Mouse (Mus musculus): ENCODE results near the gene Olfr427. TPM values are rescaled to one million over a fixed set of nuclear protein-coding genes. Genes with fewer than 3 reads are reported as not detected.
A peak's percentile ranks its signal among the peaks of the same experiment; 100 is the strongest.

The Olfr427 gene
- polyA plus RNA-seq, 1 experiment from 2014 or later, result not detected

DNA sequence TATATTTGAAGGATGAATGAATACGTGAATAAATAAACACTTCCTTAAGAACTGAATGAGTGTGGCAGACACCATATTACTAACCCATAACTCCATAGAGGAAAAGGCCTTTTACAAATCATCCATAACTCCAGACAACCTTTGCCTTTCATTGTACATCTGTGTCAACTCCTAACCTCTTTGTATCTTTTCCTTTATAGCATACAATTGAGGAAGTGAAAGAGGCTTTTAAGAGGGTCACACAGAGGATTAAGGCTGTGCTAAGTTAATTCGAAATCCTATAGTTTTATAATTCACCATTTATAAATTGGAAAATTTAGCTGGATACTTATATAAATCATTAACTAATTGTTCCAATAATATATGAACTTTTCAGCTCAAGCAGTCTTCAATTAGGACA is 41.4 kb upstream of the Olfr427 start:
- TF ChIP-seq CTCF (IDR thresholded peaks at IDR 0.05; ENCODE audit: low read depth), result no peak
- ATAC-seq (ENCODE audit: insufficient read depth) (no peak), DNase-seq (no peak)
- H3K4me3 ChIP-seq (ENCODE audit: low read depth, low read length), result no peak overlapping the region
- no peak overlapping the region for H3K9ac ChIP-seq
- WGBS, result 73% methylated on average over 2 of the region's 2 CpGs
- H3K27me3 ChIP-seq (ENCODE audit: insufficient read depth, low read length), result no peaks in the 10 kb centered on the region
- H3K36me3 ChIP-seq (ENCODE audit: insufficient read depth), result no peaks in the 10 kb centered on the region
- no peak overlapping the region for H3K4me2 ChIP-seq
- no peaks in the 10 kb centered on the region for H3K4me1 ChIP-seq (ENCODE audit: insufficient read depth)
- H3K27ac ChIP-seq (ENCODE audit: low read depth), result no peak overlapping the region
- H3K9me3 ChIP-seq (ENCODE audit: low read depth, low read length), result no peaks in the 10 kb centered on the region

- DNase-seq, result no peak
- no peaks in the 10 kb centered on the region for H3K9me3 ChIP-seq (ENCODE audit: low read depth, low read length)
- H3K4me3 ChIP-seq (ENCODE audit: low read depth, low read length), result no peak within 1 kb of the TSS
- H3K9ac ChIP-seq, result no peak within 1 kb of the TSS
- H3K4me2 ChIP-seq, result no peak within 1 kb of the TSS
- WGBS, result 86% methylated on average over 3 of the region's 3 CpGs
- H3K4me1 ChIP-seq (ENCODE audit: insufficient read depth), result no peaks in the 10 kb centered on the region
- TF ChIP-seq CTCF (IDR thresholded peaks at IDR 0.05; ENCODE audit: low read depth), result no peak
- H3K27ac ChIP-seq (ENCODE audit: low read depth), result no peak within 1 kb of the TSS
- H3K27me3 ChIP-seq (ENCODE audit: insufficient read depth, low read length), result no peaks in the 10 kb centered on the region
- H3K36me3 ChIP-seq (ENCODE audit: insufficient read depth), result no peaks in the 10 kb centered on the region
- ATAC-seq (ENCODE audit: insufficient read depth), result no peak
These were observed 30.4 kb upstream of the Olfr427 start, which contains the start of gene Olfr430 for GRCm38 (mm10) chr1:174066305-174066704. Olfr430 (plus strand) TSS chr1:174066605.

DNA sequence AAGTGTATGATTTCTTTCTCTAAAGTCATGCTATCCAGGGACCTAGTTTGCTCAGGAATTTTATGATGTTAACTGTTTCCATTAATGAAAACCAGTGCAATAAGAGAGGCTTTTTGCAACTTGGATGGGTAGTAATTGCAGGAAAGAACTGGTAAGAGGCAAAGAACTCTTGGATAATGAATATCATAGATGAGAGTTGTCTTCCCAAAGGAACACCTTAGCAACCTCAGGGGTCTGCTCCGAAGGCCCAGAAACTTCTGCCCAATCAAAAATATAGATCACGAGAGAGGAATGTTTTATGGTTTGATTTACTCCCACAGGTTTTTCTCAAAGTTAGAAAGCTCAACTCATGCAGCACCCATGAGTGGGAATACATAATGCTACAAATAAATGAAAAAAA is 12.7 kb upstream of the Olfr427 start, which contains the start of gene Olfr429:
TSS of gene Olfr429 (plus strand) at position 301 of the 400 bp plus-strand sequence.
- Histone ChIP-seq H3K36me3 (ENCODE audit: insufficient read depth) (no peaks in the 10 kb centered on the region), H3K4me1 (ENCODE audit: insufficient read depth) (no peaks in the 10 kb centered on the region), H3K4me3 (ENCODE audit: low read depth, low read length) (no peak within 1 kb of the TSS), H3K4me2 (no peak within 1 kb of the TSS), H3K27me3 (ENCODE audit: insufficient read depth, low read length) (no peaks in the 10 kb centered on the region), H3K27ac (ENCODE audit: low read depth) (no peak within 1 kb of the TSS), H3K9me3 (ENCODE audit: low read depth, low read length) (no peaks in the 10 kb centered on the region), H3K9ac (no peak within 1 kb of the TSS)
- no peak for TF ChIP-seq CTCF (IDR thresholded peaks at IDR 0.05; ENCODE audit: low read depth)
- ATAC-seq (ENCODE audit: insufficient read depth) (no peak), DNase-seq (no peak)
- 87% methylated on average over 2 of the region's 2 CpGs for WGBS

DNA sequence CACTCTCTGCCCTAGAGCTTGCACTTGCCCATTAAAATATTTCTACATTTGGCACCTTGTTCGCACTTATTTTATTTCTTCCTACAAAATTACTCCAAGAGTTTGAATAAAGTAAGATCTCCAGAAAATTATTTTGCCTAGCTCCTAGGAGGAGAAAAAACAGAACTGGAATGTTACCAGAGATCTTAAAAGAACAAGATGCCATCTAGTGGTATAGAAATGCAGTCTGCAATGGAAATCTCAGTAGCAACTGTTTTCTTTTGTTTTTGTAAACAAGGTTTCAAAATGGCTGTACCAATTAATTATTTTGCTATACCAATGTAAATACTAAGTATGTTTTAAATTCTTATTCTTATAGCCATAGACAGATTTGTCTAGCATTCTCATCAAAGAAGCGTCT is 7.0 kb downstream of the Olfr427 start:
- no peaks in the 10 kb centered on the region for H3K27me3 ChIP-seq (ENCODE audit: insufficient read depth, low read length)
- H3K36me3 ChIP-seq (ENCODE audit: insufficient read depth), result no peaks in the 10 kb centered on the region
- peak; percentile 53 for DNase-seq
- no peak overlapping the region for H3K9ac ChIP-seq
- H3K9me3 ChIP-seq (ENCODE audit: low read depth, low read length), result no peaks in the 10 kb centered on the region
- no peak overlapping the region for H3K4me3 ChIP-seq (ENCODE audit: low read depth, low read length)
- peak; percentile 48 for TF ChIP-seq CTCF (IDR thresholded peaks at IDR 0.05; ENCODE audit: low read depth)
- H3K4me1 ChIP-seq (ENCODE audit: insufficient read depth), result no peaks in the 10 kb centered on the region
- ATAC-seq (ENCODE audit: insufficient read depth), result no peak
- H3K27ac ChIP-seq (ENCODE audit: low read depth), result no peak overlapping the region
- H3K4me2 ChIP-seq, result no peak overlapping the region
- WGBS, result 57% methylated on average over 2 of the region's 2 CpGs

- WGBS, result 47% methylated on average over 2 of the region's 2 CpGs
- Histone ChIP-seq H3K27me3 (ENCODE audit: insufficient read depth, low read length) (no peaks in the 10 kb centered on the region), H3K4me2 (no peak within 1 kb of the TSS), H3K27ac (ENCODE audit: low read depth) (no peak within 1 kb of the TSS), H3K9me3 (ENCODE audit: low read depth, low read length) (no peaks in the 10 kb centered on the region), H3K4me1 (ENCODE audit: insufficient read depth) (no peaks in the 10 kb centered on the region), H3K4me3 (ENCODE audit: low read depth, low read length) (no peak within 1 kb of the TSS), H3K36me3 (ENCODE audit: insufficient read depth) (no peaks in the 10 kb centered on the region), H3K9ac (no peak within 1 kb of the TSS)
- no peak for DNase-seq
- TF ChIP-seq CTCF (IDR thresholded peaks at IDR 0.05; ENCODE audit: low read depth), result no peak
- no peak for ATAC-seq (ENCODE audit: insufficient read depth)
These were observed 24.4 kb downstream of the Olfr427 start, which contains the start of gene Olfr231 for GRCm38 (mm10) chr1:174121062-174121461. Olfr231 (minus strand) TSS chr1:174121162.

GRCm38 (mm10) chr1:174131217-174131616 is 34.5 kb downstream of the Olfr427 start, which contains the start of gene Olfr424:
Olfr424 (plus strand) TSS chr1:174131517.
- TF ChIP-seq CTCF (IDR thresholded peaks at IDR 0.05; ENCODE audit: low read depth), result no peak
- Histone ChIP-seq H3K27me3 (ENCODE audit: insufficient read depth, low read length) (no peaks in the 10 kb centered on the region), H3K4me3 (ENCODE audit: low read depth, low read length) (no peak within 1 kb of the TSS), H3K9ac (no peak within 1 kb of the TSS), H3K4me1 (ENCODE audit: insufficient read depth) (no peaks in the 10 kb centered on the region), H3K4me2 (no peak within 1 kb of the TSS), H3K27ac (ENCODE audit: low read depth) (no peak within 1 kb of the TSS), H3K36me3 (ENCODE audit: insufficient read depth) (no peaks in the 10 kb centered on the region), H3K9me3 (ENCODE audit: low read depth, low read length) (no peaks in the 10 kb centered on the region)
- ATAC-seq (ENCODE audit: insufficient read depth), result no peak
- whole genome bisulfite sequencing, result 73% methylated on average over 3 of the region's 3 CpGs
- DNase-seq, result no peak

DNA sequence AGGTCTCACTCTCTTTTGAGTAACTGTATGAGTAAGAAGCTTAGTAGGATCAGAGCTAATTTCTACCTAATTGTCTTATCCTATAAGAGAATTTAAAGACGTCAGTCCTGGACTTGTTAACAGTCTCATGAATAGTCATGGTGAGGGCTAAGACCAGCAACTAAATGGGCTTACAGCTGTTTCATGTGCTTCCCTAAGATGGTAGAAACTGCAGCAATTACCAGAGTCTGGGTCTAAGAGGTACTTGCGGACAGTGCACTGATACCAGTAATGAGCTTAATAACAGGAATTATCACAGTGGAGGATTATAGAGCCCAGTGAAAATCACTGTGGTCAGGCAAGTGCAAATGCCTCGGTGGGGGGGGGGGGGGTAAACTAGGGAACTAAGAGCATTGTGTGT is 35.3 kb downstream of the Olfr427 start:
- no peak for TF ChIP-seq CTCF (IDR thresholded peaks at IDR 0.05; ENCODE audit: low read depth)

GRCm38 (mm10) chr1:174141384-174141783 is 44.7 kb downstream of the Olfr427 start:
- no peak overlapping the region for H3K27ac ChIP-seq (ENCODE audit: low read depth)
- no peak overlapping the region for H3K4me2 ChIP-seq
- no peaks in the 10 kb centered on the region for H3K36me3 ChIP-seq (ENCODE audit: insufficient read depth)
- 59% methylated on average over 2 of the region's 2 CpGs for WGBS
- ATAC-seq (ENCODE audit: insufficient read depth), result no peak
- no peaks in the 10 kb centered on the region for H3K9me3 ChIP-seq (ENCODE audit: low read depth, low read length)
- no peak for DNase-seq
- no peaks in the 10 kb centered on the region for H3K27me3 ChIP-seq (ENCODE audit: insufficient read depth, low read length)
- no peak overlapping the region for H3K4me3 ChIP-seq (ENCODE audit: low read depth, low read length)
- no peaks in the 10 kb centered on the region for H3K4me1 ChIP-seq (ENCODE audit: insufficient read depth)
- H3K9ac ChIP-seq, result no peak overlapping the region
- no peak for TF ChIP-seq CTCF (IDR thresholded peaks at IDR 0.05; ENCODE audit: low read depth)

More for the DNA sequence above, 35.3 kb downstream of the Olfr427 start:
- Histone ChIP-seq H3K4me3 (ENCODE audit: low read depth, low read length) (no peak overlapping the region), H3K4me2 (no peak overlapping the region), H3K27ac (ENCODE audit: low read depth) (no peak overlapping the region), H3K36me3 (ENCODE audit: insufficient read depth) (no peaks in the 10 kb centered on the region), H3K27me3 (ENCODE audit: insufficient read depth, low read length) (no peaks in the 10 kb centered on the region), H3K9me3 (ENCODE audit: low read depth, low read length) (no peaks in the 10 kb centered on the region), H3K4me1 (ENCODE audit: insufficient read depth) (no peaks in the 10 kb centered on the region), H3K9ac (no peak overlapping the region)
- 71% methylated on average over 3 of the region's 3 CpGs for WGBS
- DNase-seq, result no peak
- no peak for ATAC-seq (ENCODE audit: insufficient read depth)
